Mouse (Mus musculus) midbrain, embryonic 15.5 days (tissue): ENCODE measurements around the gene Tomm22. TPM values are rescaled to one million over a fixed set of nuclear protein-coding genes. Genes with fewer than 3 reads are reported as not detected.

Experiments
- ATAC-seq: fragments of 200-750 bp; cut with Nextera tagmentation; replicated peaks from 2 replicates; pipeline ENCODE4 v1.8.0; 2017; ENCODE audit warnings: moderate TSS enrichment
- H3K27ac ChIP-seq: fragments of 300-500 bp; sonication (generic); 2 replicates; pipeline ENCODE4 v1.5.1; 2015; ENCODE audit warnings: mild to moderate bottlenecking, inconsistent platforms
- H3K27me3 ChIP-seq: fragments of 300-500 bp; sonication (generic); replicated peaks from 2 replicates; pipeline ENCODE4 v1.6.1; 2015; ENCODE audit warnings: inconsistent platforms
- H3K36me3 ChIP-seq: fragments of 300-500 bp; sonication (generic); replicated peaks from 2 replicates; pipeline ENCODE4 v1.6.1; 2015; ENCODE audit warnings: inconsistent platforms
- H3K4me1 ChIP-seq: fragments of 300-500 bp; sonication (generic); 2 replicates; pipeline ENCODE4 v1.6.1; 2015; ENCODE audit warnings: inconsistent platforms
- H3K4me2 ChIP-seq: fragments of 300-500 bp; sonication (generic); 2 replicates; pipeline ENCODE4 v1.6.1; 2015; ENCODE audit warnings: inconsistent platforms, mild to moderate bottlenecking, moderate library complexity
- H3K4me3 ChIP-seq: fragments of 300-500 bp; sonication (generic); 2 replicates; pipeline ENCODE4 v1.5.1; 2015; ENCODE audit warnings: mild to moderate bottlenecking, inconsistent platforms
- H3K9ac ChIP-seq: fragments of 300-500 bp; sonication (generic); 2 replicates; pipeline ENCODE4 v1.6.1; 2015; ENCODE audit warnings: mild to moderate bottlenecking, inconsistent platforms
- H3K9me3 ChIP-seq: fragments of 300-500 bp; sonication (generic); 2 replicates; pipeline ENCODE4 v1.6.1; 2016; ENCODE audit warnings: inconsistent platforms
- WGBS: fragments of 180-500 bp; shearing (Covaris S2); methylation state at CpG from one replicate; pipeline ENCODE4 v1.1.7; 2015; ENCODE audit warnings: mixed read lengths; 5-methylcytosine and 5-hydroxymethylcytosine counted together
- polyA plus RNA-seq: library from polyadenylated mRNA; unstranded; fragments of >200 nt; fragmentation: Nextera tagmentation; extraction: Ambion mirVana; gene quantifications from 2 replicates; pipeline ENCODE4 v1.2.1, GENCODE M21; 2015

Tomm22 gene
- 222 and 226 TPM in 2 replicates for polyA plus RNA-seq

GRCm38 (mm10) chr15:79670249-79670971 lies at the start of gene Tomm22:
Gene Tomm22 (plus strand): TSS chr15:79670861.
- WGBS = 18% methylated on average over 33 of the region's 33 CpGs
- peaks cover 6% of the 10 kb centered on the region for H3K4me1 ChIP-seq
- H3K4me3 ChIP-seq = peak within 1 kb of the TSS; percentile 93
- peak within 1 kb of the TSS; percentile 80 for H3K4me2 ChIP-seq
- H3K9me3 ChIP-seq = no peaks in the 10 kb centered on the region
- H3K36me3 ChIP-seq = peaks cover 34% of the 10 kb centered on the region
- peak within 1 kb of the TSS; percentile 74 for H3K27ac ChIP-seq
- H3K9ac ChIP-seq = peak within 1 kb of the TSS; percentile 79
- no peaks in the 10 kb centered on the region for H3K27me3 ChIP-seq
- ATAC-seq = peak; percentile 98

DNA sequence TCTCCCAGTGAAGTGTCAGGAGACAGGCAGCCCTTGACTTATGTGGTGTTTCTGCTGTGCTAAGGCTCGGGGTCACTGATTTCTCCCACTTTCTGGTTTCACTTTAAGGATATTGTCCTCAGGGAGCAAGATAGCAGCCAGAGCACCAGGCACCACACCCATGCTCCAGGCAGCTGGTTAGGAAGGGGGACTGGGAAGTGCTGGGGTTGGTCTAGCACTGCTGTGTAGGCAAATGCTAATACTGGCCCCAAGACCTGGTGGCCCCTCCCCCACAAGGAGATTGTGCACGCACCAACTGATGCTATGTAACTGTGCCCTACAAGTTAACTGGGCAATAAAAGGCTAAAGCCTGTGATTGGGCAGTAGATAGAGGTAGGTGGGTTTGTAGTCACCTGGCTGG lies 40.2 kb upstream of the Tomm22 start:
- WGBS = 80% methylated on average over 2 of the region's 2 CpGs
- ATAC-seq = no peak
- H3K36me3 ChIP-seq = peaks cover 65% of the 10 kb centered on the region

DNA sequence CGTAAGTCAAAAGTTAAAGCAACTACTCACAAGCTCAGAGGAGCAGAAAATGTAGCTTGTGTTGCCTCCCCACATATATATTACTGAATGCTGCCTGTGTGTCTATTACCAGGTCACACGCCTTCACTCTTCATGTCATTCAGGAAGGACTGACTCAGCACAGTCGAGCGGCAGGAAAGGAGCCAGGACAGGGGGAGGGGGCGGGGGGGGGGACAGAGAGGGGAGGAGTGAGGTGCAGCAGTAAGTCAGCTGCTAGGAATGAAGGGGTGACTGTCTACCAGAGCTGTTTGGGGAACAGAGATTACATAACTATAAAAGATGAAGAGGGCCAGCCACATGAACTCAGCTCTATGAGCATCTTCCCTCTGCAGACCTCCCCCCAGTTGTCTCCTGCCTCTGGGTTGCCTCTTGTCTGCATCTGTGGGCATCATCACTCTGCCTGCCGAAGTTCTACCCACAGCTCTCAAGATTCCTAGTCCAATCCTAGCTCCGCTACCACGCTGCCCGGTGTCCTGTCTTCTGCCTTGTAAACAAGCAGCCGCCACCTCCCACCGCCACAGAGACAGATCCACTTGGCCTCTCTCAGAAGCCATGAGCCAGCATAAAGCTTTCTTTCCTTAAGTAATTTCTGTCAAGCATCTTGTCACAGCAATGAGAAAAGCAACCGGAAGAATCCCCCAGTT lies 29.4 kb upstream of the Tomm22 start:
- H3K27me3 ChIP-seq = no peaks in the 10 kb centered on the region
- peaks cover 39% of the 10 kb centered on the region for H3K36me3 ChIP-seq
- WGBS = 83% methylated on average over 12 of the region's 12 CpGs
- H3K4me1 ChIP-seq = no peaks in the 10 kb centered on the region
- no peak for ATAC-seq
- no peaks in the 10 kb centered on the region for H3K9me3 ChIP-seq
- H3K9ac ChIP-seq = no peak overlapping the region
- no peak overlapping the region for H3K4me2 ChIP-seq
- H3K4me3 ChIP-seq = no peak overlapping the region
- H3K27ac ChIP-seq = no peak overlapping the region

More for the DNA sequence above, 40.2 kb upstream of the Tomm22 start:
- H3K4me1 ChIP-seq = no peaks in the 10 kb centered on the region
- no peak overlapping the region for H3K9ac ChIP-seq
- no peak overlapping the region for H3K27ac ChIP-seq
- H3K27me3 ChIP-seq = no peaks in the 10 kb centered on the region
- H3K4me2 ChIP-seq = no peak overlapping the region
- no peaks in the 10 kb centered on the region for H3K9me3 ChIP-seq
- no peak overlapping the region for H3K4me3 ChIP-seq

- Histone ChIP-seq H3K9me3 (no peaks in the 10 kb centered on the region), H3K4me1 (no peaks in the 10 kb centered on the region), H3K27ac (no peak overlapping the region), H3K4me2 (no peak overlapping the region), H3K36me3 (peaks cover 29% of the 10 kb centered on the region), H3K27me3 (no peaks in the 10 kb centered on the region), H3K4me3 (no peak overlapping the region), H3K9ac (no peak overlapping the region)
- WGBS = 86% methylated on average over 2 of the region's 2 CpGs
- ATAC-seq = no peak
Observed at GRCm38 (mm10) chr15:79645483-79645882, 25.2 kb upstream of the Tomm22 start.

GRCm38 (mm10) chr15:79648130-79648529 lies 22.5 kb upstream of the Tomm22 start:
- H3K27me3 ChIP-seq = no peaks in the 10 kb centered on the region
- no peak overlapping the region for H3K9ac ChIP-seq
- H3K27ac ChIP-seq = no peak overlapping the region
- WGBS = 91% methylated on average over 12 of the region's 12 CpGs
- H3K9me3 ChIP-seq = no peaks in the 10 kb centered on the region
- H3K4me3 ChIP-seq = no peak overlapping the region
- no peak for ATAC-seq
- H3K4me2 ChIP-seq = no peak overlapping the region
- H3K36me3 ChIP-seq = peaks cover 10% of the 10 kb centered on the region; the same call in 1 of the 2 replicates
- H3K4me1 ChIP-seq = no peaks in the 10 kb centered on the region

DNA sequence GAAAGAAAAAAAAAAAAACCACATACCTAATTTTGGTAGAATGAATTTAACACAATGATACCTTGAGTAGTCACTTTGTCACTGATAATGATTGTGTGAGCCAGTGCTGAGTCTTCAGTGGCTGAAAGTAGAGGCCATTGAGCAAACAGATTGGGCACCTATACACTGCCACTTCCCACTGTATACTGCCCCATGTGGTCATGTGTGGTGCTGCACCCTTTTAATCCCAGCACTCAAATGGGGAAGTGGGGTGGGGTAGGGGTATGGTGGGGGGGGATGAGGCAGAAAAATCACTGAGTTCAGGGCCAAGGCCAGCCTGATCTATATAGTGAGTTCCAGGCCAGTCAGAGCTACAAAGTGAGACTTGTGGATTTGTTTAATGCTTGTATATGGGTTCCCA lies 20.1 kb upstream of the Tomm22 start:
- Histone ChIP-seq H3K9ac (no peak overlapping the region), H3K36me3 (peaks cover 10% of the 10 kb centered on the region; the same call in 1 of the 2 replicates), H3K27me3 (no peaks in the 10 kb centered on the region), H3K9me3 (no peaks in the 10 kb centered on the region), H3K27ac (no peak overlapping the region), H3K4me1 (no peaks in the 10 kb centered on the region), H3K4me3 (no peak overlapping the region), H3K4me2 (no peak overlapping the region)
- ATAC-seq = no peak

DNA sequence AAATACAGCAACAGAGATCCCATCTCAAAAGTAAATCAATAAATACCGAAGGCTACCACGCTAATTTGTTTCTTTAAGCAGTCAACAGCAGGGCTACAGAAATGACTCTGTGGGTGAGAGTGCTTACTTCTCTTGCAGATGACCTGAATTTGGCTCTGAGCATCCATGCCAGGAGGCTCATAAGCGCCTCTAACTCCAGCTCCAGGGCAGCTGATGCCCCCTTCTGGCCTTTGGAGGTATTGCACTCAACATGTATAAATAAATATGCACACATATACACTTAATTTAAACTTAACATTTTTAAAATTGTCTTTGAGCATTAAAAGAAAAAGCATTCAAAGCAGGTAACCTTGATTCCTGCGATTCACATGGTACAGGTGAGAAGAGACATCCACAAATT lies 19.2 kb upstream of the Tomm22 start:
- Histone ChIP-seq H3K36me3 (peaks cover 10% of the 10 kb centered on the region; the same call in 1 of the 2 replicates), H3K4me1 (peaks cover 2% of the 10 kb centered on the region; the same call in 1 of the 2 replicates), H3K27ac (no peak overlapping the region), H3K27me3 (no peaks in the 10 kb centered on the region), H3K4me2 (no peak overlapping the region), H3K9me3 (no peaks in the 10 kb centered on the region), H3K9ac (no peak overlapping the region), H3K4me3 (no peak overlapping the region)
- ATAC-seq = no peak
- WGBS = 75% methylated on average over 4 of the region's 4 CpGs

GRCm38 (mm10) chr15:79656451-79656850 lies 14.2 kb upstream of the Tomm22 start:
- Histone ChIP-seq H3K4me1 (peaks cover 12% of the 10 kb centered on the region), H3K27ac (no peak overlapping the region), H3K9me3 (no peaks in the 10 kb centered on the region), H3K36me3 (no peaks in the 10 kb centered on the region), H3K4me2 (no peak overlapping the region), H3K4me3 (no peak overlapping the region), H3K9ac (no peak overlapping the region), H3K27me3 (no peaks in the 10 kb centered on the region)
- 93% methylated on average over 14 of the region's 14 CpGs for WGBS
- no peak for ATAC-seq

DNA sequence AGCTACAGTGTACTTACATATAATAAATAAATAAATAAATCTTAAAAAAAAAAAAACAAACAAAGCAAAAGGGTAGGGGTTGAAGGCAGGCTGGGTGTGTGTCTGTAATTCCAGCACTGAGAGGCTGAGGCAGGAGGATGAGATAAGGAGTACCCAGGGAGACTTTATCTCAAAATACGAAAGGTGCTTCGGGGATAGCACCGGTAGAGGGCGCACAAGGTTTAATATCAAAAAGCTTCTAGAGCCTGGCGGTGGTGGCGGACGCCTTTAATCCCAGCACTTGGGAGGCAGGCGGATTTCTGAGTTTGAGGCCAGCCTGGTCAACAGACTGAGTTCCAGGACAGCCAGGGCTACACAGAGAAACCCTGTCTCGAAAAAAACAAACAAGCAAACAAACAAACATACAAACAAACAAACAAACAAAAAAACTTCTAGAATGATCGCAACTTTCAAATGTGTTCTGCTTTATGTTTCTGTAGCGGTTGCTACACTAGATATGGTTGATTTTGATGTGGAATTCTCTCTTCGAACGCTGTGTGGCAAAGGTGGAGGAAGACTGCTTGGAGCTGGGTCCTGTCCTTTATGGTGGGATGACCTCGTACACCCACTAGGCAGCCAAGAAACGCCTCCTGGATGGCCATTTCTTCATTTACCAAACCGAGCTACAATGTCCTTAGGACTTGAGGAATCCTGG lies 12.7 kb upstream of the Tomm22 start:
- Histone ChIP-seq H3K4me2 (peak overlapping the region; percentile 72), H3K27me3 (no peaks in the 10 kb centered on the region), H3K9me3 (no peaks in the 10 kb centered on the region), H3K4me1 (peaks cover 12% of the 10 kb centered on the region), H3K36me3 (no peaks in the 10 kb centered on the region), H3K4me3 (peak overlapping the region; percentile 92), H3K27ac (peak overlapping the region; percentile 98), H3K9ac (peak overlapping the region; percentile 90)
- no peak for ATAC-seq
- 4% methylated on average over 16 of the region's 16 CpGs for WGBS

DNA sequence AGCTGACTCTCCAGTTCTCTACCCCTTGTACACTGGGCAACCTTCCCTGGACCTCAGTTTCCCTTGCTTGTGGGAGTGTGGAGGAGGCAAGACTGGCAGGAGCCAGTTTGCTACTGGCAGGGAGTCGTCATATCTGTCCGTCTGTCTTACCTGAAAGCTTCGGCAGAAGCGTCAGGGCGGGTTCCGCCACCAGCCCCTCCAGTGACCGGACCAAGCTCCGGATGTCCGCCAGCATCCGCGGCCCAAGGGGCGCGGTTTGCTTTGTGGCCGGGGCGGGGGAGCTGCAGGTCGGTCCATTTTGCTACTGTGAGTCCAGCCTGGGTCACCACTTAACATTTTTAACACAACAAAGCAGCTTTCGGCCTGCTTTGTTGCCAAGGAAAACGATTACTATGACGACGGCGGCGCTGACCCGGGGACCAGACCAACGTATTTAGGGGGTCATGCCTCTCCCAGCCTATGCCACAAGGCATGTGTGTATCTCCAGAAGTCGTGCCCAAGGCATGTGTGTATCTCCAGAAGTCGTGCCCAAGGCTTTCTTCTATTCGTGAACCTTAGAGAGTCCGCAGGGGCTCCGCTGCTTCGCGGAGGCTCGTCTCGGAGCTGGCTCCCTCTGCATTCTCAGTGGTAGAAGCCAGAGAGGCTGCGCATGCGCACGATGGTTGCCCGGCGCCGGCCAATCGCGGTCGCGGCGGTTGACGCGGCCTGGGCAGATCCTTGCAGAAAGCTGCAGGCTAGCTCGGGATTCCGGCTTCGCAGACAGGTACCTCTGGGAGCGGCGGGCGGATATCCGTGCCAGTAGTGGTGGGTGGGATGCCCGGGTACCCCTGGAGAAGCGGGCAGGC lies 11.9 kb upstream of the Tomm22 start, which contains the start of the genes Fam227a and Cby1:
Gene Fam227a, minus strand, starts transcription at position 426 of the 845 bp plus-strand sequence.
Gene Cby1, plus strand, starts transcription at position 669 of the 845 bp plus-strand sequence.
- H3K27me3 ChIP-seq = no peaks in the 10 kb centered on the region
- under 1% methylated on average over 55 of the region's 55 CpGs for WGBS
- H3K36me3 ChIP-seq = no peaks in the 10 kb centered on the region
- H3K9ac ChIP-seq = peak within 1 kb of the TSS; percentile 90
- H3K4me3 ChIP-seq = peak within 1 kb of the TSS; percentile 92
- ATAC-seq = peak; percentile 91
- peak within 1 kb of the TSS; percentile 98 for H3K27ac ChIP-seq
- H3K9me3 ChIP-seq = no peaks in the 10 kb centered on the region
- peaks cover 12% of the 10 kb centered on the region for H3K4me1 ChIP-seq
- peak within 1 kb of the TSS; percentile 72 for H3K4me2 ChIP-seq

- no peak for ATAC-seq
- H3K36me3 ChIP-seq = peaks cover 8% of the 10 kb centered on the region
- no peaks in the 10 kb centered on the region for H3K9me3 ChIP-seq
- peaks cover 7% of the 10 kb centered on the region for H3K4me1 ChIP-seq
- no peaks in the 10 kb centered on the region for H3K27me3 ChIP-seq
- no peak overlapping the region for H3K4me2 ChIP-seq
- no peak overlapping the region for H3K9ac ChIP-seq
- WGBS = 73% methylated on average over 4 of the region's 4 CpGs
- H3K27ac ChIP-seq = no peak overlapping the region
- H3K4me3 ChIP-seq = no peak overlapping the region
Observed at GRCm38 (mm10) chr15:79661852-79662251, 8.8 kb upstream of the Tomm22 start.
